Mouse (Mus musculus) stomach, postnatal 0 days (tissue): ENCODE results near the gene Glp1r.

Experiments used
- CTCF ChIP-seq: IDR thresholded peaks from 2 replicates; pipeline ENCODE4 v1.5.1; 2016; ENCODE audit warnings: antibody characterized with exemption, low read depth, mild to moderate bottlenecking, moderate library complexity
- EP300 ChIP-seq: optimal IDR thresholded peaks from 2 replicates; pipeline ENCODE3; 2016; ENCODE audit warnings: antibody characterized with exemption

DNA sequence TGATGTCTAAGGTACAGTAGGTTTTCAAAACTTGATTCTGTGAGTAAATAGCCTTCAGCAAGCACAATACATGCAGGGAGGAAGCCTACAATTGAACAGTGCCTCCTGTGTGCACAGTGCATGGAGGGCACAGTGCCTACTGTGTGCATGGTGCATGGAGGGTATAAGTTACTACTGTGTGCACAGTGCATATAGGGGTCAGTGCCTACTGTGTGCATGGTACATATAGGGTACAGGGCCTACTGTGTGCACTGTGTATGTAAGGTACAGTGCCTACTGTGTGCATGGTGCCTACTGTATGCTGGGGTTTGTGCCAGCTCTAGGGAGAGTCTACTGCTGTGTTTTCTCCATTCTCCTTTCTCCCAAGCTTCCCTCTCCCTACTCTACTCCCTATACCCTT is 12.6 kb downstream of the Glp1r start:
- TF ChIP-seq CTCF, result no peak
- no peak for TF ChIP-seq EP300
